Mouse (Mus musculus) G1E (cell line): ENCODE measurements at regions not wholly inside any gene's neighbourhood (a gene's known extent, or its start where the extent isn't known, plus 50 kb on each side); places are given as distances from the start of the nearest gene placed in this dataset.

Source experiments
- CTCF ChIP-seq: IDR thresholded peaks from 2 replicates; pipeline ENCODE4 v1.5.1; 2012; ENCODE audit warnings: low read depth, low read length, inconsistent platforms, mixed read lengths
- GATA1 ChIP-seq: IDR thresholded peaks from 2 replicates; pipeline ENCODE4 v1.6.1; 2012; ENCODE audit warnings: borderline replicate concordance, low read length, inconsistent platforms, mixed read lengths
- TAL1 ChIP-seq: conservative IDR thresholded peaks from 2 replicates; pipeline ENCODE4 v1.6.1; 2012; ENCODE audit warnings: low read depth, low read length, inconsistent platforms, mixed read lengths

GRCm38 (mm10) chr11:31771491-31772439 is 100.1 kb upstream of the Bod1 start:
- no peak for TF ChIP-seq CTCF
- TF ChIP-seq TAL1 = no peak
- TF ChIP-seq GATA1 = no peak
